Mouse (Mus musculus): ENCODE results near the gene Chac1. TPM values are rescaled to one million over a fixed set of nuclear protein-coding genes. Genes with fewer than 3 reads are reported as not detected.

Gene Chac1
- total and polyA plus RNA-seq, 3 experiments = 3.6 to 6.4 TPM; not detected in 1

- TF ChIP-seq MAX (IDR thresholded peaks at IDR 0.05; ENCODE audit: low read length) (peak; percentile 70), KAT2A (conservative IDR thresholded peaks at IDR 0.05; ENCODE audit: low read depth, low read length) (no peak), USF2 (IDR thresholded peaks at IDR 0.05; ENCODE audit: borderline replicate concordance in 1 of 2, insufficient read depth in 1 of 2, low read depth in 1 of 2, low read length in 2 of 2) (no peak), CHD1 (IDR thresholded peaks at IDR 0.05; ENCODE audit: low read depth, low read length) (no peak), TBP (IDR thresholded peaks at IDR 0.05; ENCODE audit: low read depth, low read length) (no peak)
These were observed 13.4 kb upstream of the Chac1 start (continued) for GRCm38 (mm10) chr2:119337425-119338265.

GRCm38 (mm10) chr2:119344537-119345138 is 6.4 kb upstream of the Chac1 start:
- DNase-seq (ENCODE audit: low read depth, low spot score) = peak; percentile 30
- H3K27me3 ChIP-seq (ENCODE audit: control insufficient read depth in 1 of 2, insufficient read depth in 2 of 2, low read length in 2 of 2) = no peaks in the 10 kb centered on the region
- peaks cover 0 to 6% of the 10 kb centered on the region in 2 experiments; a peak in 1 of 4 replicates for H3K4me1 ChIP-seq (ENCODE audit: control insufficient read depth in 1 of 2, insufficient read depth in 2 of 2, low read length in 2 of 2)
- no peak overlapping the region for H3K27ac ChIP-seq (ENCODE audit: control insufficient read depth, low read depth, low read length)
- H3K79me2 ChIP-seq (ENCODE audit: control insufficient read depth, insufficient read depth, low read length, poor library complexity) = no peaks in the 10 kb centered on the region
- peaks cover 0 to 5% of the 10 kb centered on the region in 2 experiments; a peak in 2 of 4 replicates for H3K36me3 ChIP-seq (ENCODE audit: control insufficient read depth in 1 of 2, insufficient read depth in 2 of 2, low read length in 2 of 2)
- H3K9me3 ChIP-seq (replicated peaks; ENCODE audit: insufficient read depth, low read length) = no peaks in the 10 kb centered on the region
- peak; percentile 82 for TF ChIP-seq USF1 (IDR thresholded peaks at IDR 0.05; ENCODE audit: low read depth, low read length)
- no peak for TF ChIP-seq MEF2A (IDR thresholded peaks at IDR 0.05; ENCODE audit: extremely low read depth, insufficient replicate concordance, low read depth, low read length, poor library complexity, severe bottlenecking)
- no peak for TF ChIP-seq CTCF (IDR thresholded peaks at IDR 0.05 in 2 of 3, conservative IDR thresholded peaks at IDR 0.05 in 1 of 3; ENCODE audit: control insufficient read depth in 1 of 3, insufficient read depth in 1 of 3, low read depth in 2 of 3, low read length in 3 of 3, poor library complexity in 1 of 3, severe bottlenecking in 1 of 3)
- TF ChIP-seq POLR2AphosphoS5 (IDR thresholded peaks at IDR 0.05; ENCODE audit: borderline replicate concordance, low read depth, low read length) = no peak
- TF ChIP-seq SIN3A (IDR thresholded peaks at IDR 0.05; ENCODE audit: low read length) = no peak
- TF ChIP-seq BHLHE40 (IDR thresholded peaks at IDR 0.05; ENCODE audit: borderline replicate concordance, low read depth, low read length) = peak; percentile 88
- TF ChIP-seq GATA1 (IDR thresholded peaks at IDR 0.05; ENCODE audit: low read depth, low read length) = peak; percentile 65
- TF ChIP-seq JUND (IDR thresholded peaks at IDR 0.05; ENCODE audit: low read depth, low read length) = no peak
- TF ChIP-seq MAX (IDR thresholded peaks at IDR 0.05; ENCODE audit: low read length) = peak; percentile 71
- peak in 1 of 2 experiments; percentile 51; a peak in 2 of 4 replicates for TF ChIP-seq EP300 (IDR thresholded peaks at IDR 0.05; ENCODE audit: low read depth in 1 of 2, low read length in 2 of 2)
- TF ChIP-seq MXI1 (IDR thresholded peaks at IDR 0.05; ENCODE audit: low read depth, low read length) = no peak
- TF ChIP-seq RAD21 (IDR thresholded peaks at IDR 0.05; ENCODE audit: low read depth, low read length) = no peak
- peak; percentile 76 for TF ChIP-seq RCOR1 (IDR thresholded peaks at IDR 0.05; ENCODE audit: low read depth, low read length)
- TF ChIP-seq ELF1 (IDR thresholded peaks at IDR 0.05; ENCODE audit: low read depth, low read length) = no peak
- no peak for TF ChIP-seq TCF12 (IDR thresholded peaks at IDR 0.05; ENCODE audit: low read depth, low read length)
- TF ChIP-seq USF2 (IDR thresholded peaks at IDR 0.05; ENCODE audit: borderline replicate concordance in 1 of 2, insufficient read depth in 1 of 2, low read depth in 1 of 2, low read length in 2 of 2) = 0 out of 4 replicates have a peak, but pooled peaks of 1 of the 2 experiments have one; percentile 28
- no peak for TF ChIP-seq TBP (IDR thresholded peaks at IDR 0.05; ENCODE audit: low read depth, low read length)
- TF ChIP-seq ETS1 (IDR thresholded peaks at IDR 0.05; ENCODE audit: low read depth, low read length) = 0 out of 2 replicates have a peak, but pooled peaks have one; percentile 30
- TF ChIP-seq ZKSCAN1 (IDR thresholded peaks at IDR 0.05; ENCODE audit: low read depth, low read length) = no peak
- peak; percentile 41; the same call in 1 of the 2 replicates for TF ChIP-seq MYC (IDR thresholded peaks at IDR 0.05; ENCODE audit: low read depth, low read length)
- no peak overlapping the region for H3K9ac ChIP-seq (ENCODE audit: control insufficient read depth, low read depth, low read length, poor library complexity, severe bottlenecking)
- no peak overlapping the region for H3K4me3 ChIP-seq (ENCODE audit: control insufficient read depth in 1 of 2, insufficient read depth in 1 of 2, low read depth in 2 of 2, low read length in 2 of 2)
